Mouse (Mus musculus) megakaryocyte, adult 5-6 weeks (primary cell): ENCODE measurements at regions not wholly inside any gene's neighbourhood (a gene's known extent, or its start where the extent isn't known, plus 50 kb on each side); places are given as distances from the start of the nearest gene placed in this dataset.
"Not testable (repeated sequence)": the region's sequence is repeated elsewhere in the genome, so short reads cannot be mapped to it uniquely, and the experiment has no call there.

ENCODE experiments used
- ATAC-seq: 2 replicates; pipeline ENCODE4 v1.8.0; 2016; ENCODE audit warnings: mild to moderate bottlenecking, inconsistent platforms; ENCODE audit not compliant: poor library complexity, severe bottlenecking

- ATAC-seq = no peak
Observed at GRCm38 (mm10) chr1:145139267-145139651, 364.0 kb upstream of the Rgs18 start.

- ATAC-seq = no peak
Observed at GRCm38 (mm10) chr1:145138452-145139266, 363.4 kb upstream of the Rgs18 start.

- ATAC-seq = no peak
Observed at GRCm38 (mm10) chr1:145131020-145131419, 355.8 kb upstream of the Rgs18 start.

GRCm38 (mm10) chr1:145113171-145113570 is 337.9 kb upstream of the Rgs18 start:
- no peak for ATAC-seq

- not testable (repeated sequence) for ATAC-seq
Observed at GRCm38 (mm10) chr1:145106771-145107170, 331.5 kb upstream of the Rgs18 start.

- ATAC-seq = no peak
Observed at GRCm38 (mm10) chr1:145065255-145065854, 290.1 kb upstream of the Rgs18 start.

- ATAC-seq = no peak
Observed at GRCm38 (mm10) chr1:145064384-145064783, 289.1 kb upstream of the Rgs18 start.

GRCm38 (mm10) chr1:145015623-145016022 is 240.4 kb upstream of the Rgs18 start:
- ATAC-seq = no peak

- ATAC-seq = no peak
Observed at GRCm38 (mm10) chr1:145010833-145011232, 235.6 kb upstream of the Rgs18 start.

GRCm38 (mm10) chr1:144978167-144978566 is 202.9 kb upstream of the Rgs18 start:
- 0 out of 2 replicates have a peak, but pooled peaks have one; percentile 27 for ATAC-seq

- ATAC-seq = no peak
Observed at GRCm38 (mm10) chr1:144965736-144966135, 190.5 kb upstream of the Rgs18 start.

- no peak for ATAC-seq
Observed at GRCm38 (mm10) chr1:144939006-144939405, 163.8 kb upstream of the Rgs18 start.

- no peak for ATAC-seq
Observed at GRCm38 (mm10) chr1:144926136-144926535, 150.9 kb upstream of the Rgs18 start.

GRCm38 (mm10) chr1:144916568-144916967 is 141.3 kb upstream of the Rgs18 start:
- no peak for ATAC-seq

- ATAC-seq = no peak
Observed at GRCm38 (mm10) chr1:144902987-144903386, 127.8 kb upstream of the Rgs18 start.

- no peak for ATAC-seq
Observed at GRCm38 (mm10) chr1:144883633-144884032, 108.4 kb upstream of the Rgs18 start.

GRCm38 (mm10) chr1:144862133-144862532 is 86.9 kb upstream of the Rgs18 start:
- no peak for ATAC-seq
